Mouse (Mus musculus): ENCODE measurements around the gene Cttnbp2. TPM values are rescaled to one million over a fixed set of nuclear protein-coding genes. Genes with fewer than 3 reads are reported as not detected.

The Cttnbp2 gene
- polyA plus RNA-seq, 1 experiment from 2014 or later, result 28.1 TPM

DNA sequence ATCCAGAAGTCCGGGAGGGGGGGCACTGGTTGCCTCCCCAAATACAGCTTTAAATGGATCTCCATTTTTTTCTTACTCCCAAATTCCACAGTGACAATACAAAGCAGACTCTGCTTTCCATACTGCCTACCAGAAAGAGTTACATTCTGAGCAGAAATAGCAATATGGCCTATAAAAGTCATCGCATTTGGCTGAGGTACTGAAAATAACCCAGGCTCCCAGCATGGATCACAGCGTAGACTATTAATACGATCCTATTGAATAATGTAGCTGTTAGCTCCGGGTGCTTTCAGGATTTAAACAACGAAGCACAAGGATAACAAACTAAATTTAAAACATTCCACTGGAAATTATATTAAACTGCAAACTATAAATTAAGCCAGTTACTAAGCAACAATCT, 2.8 kb downstream of the Cttnbp2 start:
- Histone ChIP-seq H3K27me3 (ENCODE audit: control insufficient read depth, insufficient read depth, low read length) (no peaks in the 10 kb centered on the region), H3K4me3 (ENCODE audit: low read depth, low read length) (no peak overlapping the region), H3K27ac (ENCODE audit: low read depth, low read length) (no peak overlapping the region), H3K36me3 (ENCODE audit: control insufficient read depth, insufficient read depth, low read length) (no peaks in the 10 kb centered on the region), H3K9ac (ENCODE audit: low read length) (no peak overlapping the region), H3K9me3 (ENCODE audit: control insufficient read depth, low read length) (no peaks in the 10 kb centered on the region), H3K4me2 (ENCODE audit: low read depth) (no peak overlapping the region), H3K4me1 (ENCODE audit: control insufficient read depth, insufficient read depth, low read length) (peaks cover 3% of the 10 kb centered on the region)
- ATAC-seq (ENCODE audit: insufficient read depth, low FRiP score, low TSS enrichment), result no peak
- 85% methylated on average over 6 of the region's 6 CpGs for WGBS
- DNase-seq (ENCODE audit: low spot score), result no peak

- H3K4me3 ChIP-seq (ENCODE audit: low read depth, low read length), result no peak overlapping the region
- peaks cover 3% of the 10 kb centered on the region for H3K4me1 ChIP-seq (ENCODE audit: control insufficient read depth, insufficient read depth, low read length)
- H3K36me3 ChIP-seq (ENCODE audit: control insufficient read depth, insufficient read depth, low read length), result no peaks in the 10 kb centered on the region
- H3K27ac ChIP-seq (ENCODE audit: low read depth, low read length), result no peak overlapping the region
- no peak overlapping the region for H3K9ac ChIP-seq (ENCODE audit: low read length)
- H3K27me3 ChIP-seq (ENCODE audit: control insufficient read depth, insufficient read depth, low read length), result no peaks in the 10 kb centered on the region
- no peaks in the 10 kb centered on the region for H3K9me3 ChIP-seq (ENCODE audit: control insufficient read depth, low read length)
- no peak overlapping the region for H3K4me2 ChIP-seq (ENCODE audit: low read depth)
- WGBS, result 83% methylated on average over 2 of the region's 2 CpGs
- no peak for ATAC-seq (ENCODE audit: insufficient read depth, low FRiP score, low TSS enrichment)
- no peak for DNase-seq (ENCODE audit: low spot score)
Measured at GRCm38 (mm10) chr6:18508036-18508435, 6.6 kb downstream of the Cttnbp2 start.

DNA sequence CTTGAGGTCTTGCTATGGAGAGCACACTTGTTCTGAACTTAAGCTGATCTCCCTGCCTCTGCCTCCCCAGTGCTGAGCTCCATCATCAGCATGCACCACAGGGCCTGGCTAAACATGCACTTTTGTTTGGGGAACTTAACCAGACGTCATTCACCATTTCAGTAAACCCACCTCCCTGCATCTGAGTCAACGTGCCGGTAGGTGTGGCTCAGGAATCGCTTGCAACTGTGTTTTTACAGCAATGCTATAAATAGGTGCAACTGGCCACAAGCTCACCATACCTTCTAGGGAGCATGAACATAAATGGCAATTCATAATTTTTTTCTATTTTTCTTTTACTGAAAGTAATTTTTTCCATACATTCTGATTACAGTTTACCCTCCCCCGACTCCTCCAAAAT, 14.8 kb downstream of the Cttnbp2 start:
- WGBS, result 66% methylated on average over 5 of the region's 5 CpGs
- Histone ChIP-seq H3K4me2 (ENCODE audit: low read depth) (no peak overlapping the region), H3K36me3 (ENCODE audit: control insufficient read depth, insufficient read depth, low read length) (no peaks in the 10 kb centered on the region), H3K27ac (ENCODE audit: low read depth, low read length) (no peak overlapping the region), H3K4me3 (ENCODE audit: low read depth, low read length) (no peak overlapping the region), H3K27me3 (ENCODE audit: control insufficient read depth, insufficient read depth, low read length) (no peaks in the 10 kb centered on the region), H3K4me1 (ENCODE audit: control insufficient read depth, insufficient read depth, low read length) (no peaks in the 10 kb centered on the region), H3K9ac (ENCODE audit: low read length) (no peak overlapping the region), H3K9me3 (ENCODE audit: control insufficient read depth, low read length) (no peaks in the 10 kb centered on the region)
- DNase-seq (ENCODE audit: low spot score), result no peak
- no peak for ATAC-seq (ENCODE audit: insufficient read depth, low FRiP score, low TSS enrichment)

DNA sequence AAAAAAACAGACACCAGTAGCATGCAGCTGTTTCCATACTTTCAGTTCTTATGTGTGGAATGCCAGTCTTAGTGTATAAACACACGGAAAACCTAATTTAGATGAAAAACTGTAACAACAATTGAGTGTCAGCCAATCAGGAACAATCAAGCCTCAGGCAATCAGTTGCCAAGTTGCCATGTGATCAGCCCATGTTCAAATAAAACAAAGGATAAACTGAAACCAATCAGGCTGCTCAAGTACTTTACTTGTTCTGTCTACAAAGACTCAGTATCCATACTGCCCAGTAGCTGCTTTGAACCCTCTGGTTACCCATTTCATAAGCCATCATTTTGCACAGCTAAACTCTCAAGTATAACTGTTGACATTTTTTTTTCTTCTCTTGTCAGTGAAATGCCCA, 21.7 kb downstream of the Cttnbp2 start:
- Histone ChIP-seq H3K4me2 (ENCODE audit: low read depth) (no peak overlapping the region), H3K4me3 (ENCODE audit: low read depth, low read length) (no peak overlapping the region), H3K27me3 (ENCODE audit: control insufficient read depth, insufficient read depth, low read length) (no peaks in the 10 kb centered on the region), H3K4me1 (ENCODE audit: control insufficient read depth, insufficient read depth, low read length) (peaks cover 2% of the 10 kb centered on the region; the same call in 1 of the 2 replicates), H3K9ac (ENCODE audit: low read length) (no peak overlapping the region), H3K27ac (ENCODE audit: low read depth, low read length) (no peak overlapping the region), H3K36me3 (ENCODE audit: control insufficient read depth, insufficient read depth, low read length) (no peaks in the 10 kb centered on the region), H3K9me3 (ENCODE audit: control insufficient read depth, low read length) (no peaks in the 10 kb centered on the region)
- DNase-seq (ENCODE audit: low spot score), result no peak
- ATAC-seq (ENCODE audit: insufficient read depth, low FRiP score, low TSS enrichment), result no peak
- 87% methylated on average over 1 of the region's 1 CpGs for WGBS

DNA sequence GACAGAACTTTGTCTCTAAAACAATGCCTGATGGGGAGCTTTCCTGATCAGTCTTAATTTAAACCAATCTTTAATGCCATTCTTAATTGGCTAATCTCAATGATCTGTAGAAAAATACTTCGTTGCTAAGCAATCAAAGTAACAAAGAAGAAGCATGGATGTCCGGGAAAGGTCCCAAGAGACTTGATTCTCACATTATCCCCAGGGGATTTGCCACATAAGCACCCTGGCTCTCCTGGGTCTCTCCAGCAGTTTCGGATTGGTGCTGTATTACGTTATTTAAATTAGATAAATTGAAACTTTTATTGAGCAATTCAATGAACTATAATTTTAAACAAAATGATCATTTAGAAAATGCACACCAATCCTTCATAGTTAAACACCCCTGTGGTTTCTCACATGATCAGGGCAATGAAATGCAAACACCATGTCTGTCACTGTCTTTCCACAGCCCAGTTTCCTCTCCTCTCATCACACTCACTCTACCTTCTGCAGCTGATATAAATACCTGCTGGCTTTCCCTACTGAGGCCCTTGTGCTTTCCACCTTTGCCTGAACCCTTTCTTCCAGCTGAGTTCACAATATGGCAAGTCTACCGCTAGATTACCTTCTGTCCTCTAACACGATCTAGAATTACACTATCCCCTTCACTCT, 22.3 kb downstream of the Cttnbp2 start:
- Histone ChIP-seq H3K9me3 (ENCODE audit: control insufficient read depth, low read length) (no peaks in the 10 kb centered on the region), H3K4me3 (ENCODE audit: low read depth, low read length) (no peak overlapping the region), H3K4me1 (ENCODE audit: control insufficient read depth, insufficient read depth, low read length) (peaks cover 2% of the 10 kb centered on the region; the same call in 1 of the 2 replicates), H3K9ac (ENCODE audit: low read length) (no peak overlapping the region), H3K27me3 (ENCODE audit: control insufficient read depth, insufficient read depth, low read length) (no peaks in the 10 kb centered on the region), H3K36me3 (ENCODE audit: control insufficient read depth, insufficient read depth, low read length) (no peaks in the 10 kb centered on the region), H3K27ac (ENCODE audit: low read depth, low read length) (no peak overlapping the region), H3K4me2 (ENCODE audit: low read depth) (no peak overlapping the region)
- ATAC-seq (ENCODE audit: insufficient read depth, low FRiP score, low TSS enrichment), result no peak
- 74% methylated on average over 6 of the region's 6 CpGs for WGBS
- DNase-seq (ENCODE audit: low spot score), result no peak

GRCm38 (mm10) chr6:18485087-18485486, 29.6 kb downstream of the Cttnbp2 start:
- H3K36me3 ChIP-seq (ENCODE audit: control insufficient read depth, insufficient read depth, low read length), result no peaks in the 10 kb centered on the region
- no peak overlapping the region for H3K9ac ChIP-seq (ENCODE audit: low read length)
- DNase-seq (ENCODE audit: low spot score) (no peak), ATAC-seq (ENCODE audit: insufficient read depth, low FRiP score, low TSS enrichment) (no peak)
- no peaks in the 10 kb centered on the region for H3K27me3 ChIP-seq (ENCODE audit: control insufficient read depth, insufficient read depth, low read length)
- H3K27ac ChIP-seq (ENCODE audit: low read depth, low read length), result no peak overlapping the region
- H3K4me2 ChIP-seq (ENCODE audit: low read depth), result no peak overlapping the region
- no peaks in the 10 kb centered on the region for H3K9me3 ChIP-seq (ENCODE audit: control insufficient read depth, low read length)
- H3K4me1 ChIP-seq (ENCODE audit: control insufficient read depth, insufficient read depth, low read length), result no peaks in the 10 kb centered on the region
- H3K4me3 ChIP-seq (ENCODE audit: low read depth, low read length), result no peak overlapping the region

DNA sequence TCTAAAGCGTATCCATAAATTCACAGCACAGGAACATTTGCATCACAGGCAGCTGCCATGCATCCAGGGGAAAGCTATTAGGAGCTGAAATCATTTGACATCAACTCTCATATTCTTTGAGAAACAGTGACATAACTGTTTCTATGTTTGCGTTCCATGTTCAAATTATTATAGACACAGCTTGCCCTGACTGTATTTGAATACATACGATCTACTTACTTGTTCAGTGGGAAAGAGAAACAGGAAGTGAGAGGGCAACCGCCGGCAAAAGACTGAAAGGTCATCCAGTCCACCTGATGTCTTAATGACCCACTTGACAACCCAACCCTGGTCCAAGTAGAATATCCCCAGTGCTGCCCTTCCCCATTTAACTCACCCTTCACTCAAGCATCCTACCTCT, 30.6 kb downstream of the Cttnbp2 start:
- no peak for ATAC-seq (ENCODE audit: insufficient read depth, low FRiP score, low TSS enrichment)

DNA sequence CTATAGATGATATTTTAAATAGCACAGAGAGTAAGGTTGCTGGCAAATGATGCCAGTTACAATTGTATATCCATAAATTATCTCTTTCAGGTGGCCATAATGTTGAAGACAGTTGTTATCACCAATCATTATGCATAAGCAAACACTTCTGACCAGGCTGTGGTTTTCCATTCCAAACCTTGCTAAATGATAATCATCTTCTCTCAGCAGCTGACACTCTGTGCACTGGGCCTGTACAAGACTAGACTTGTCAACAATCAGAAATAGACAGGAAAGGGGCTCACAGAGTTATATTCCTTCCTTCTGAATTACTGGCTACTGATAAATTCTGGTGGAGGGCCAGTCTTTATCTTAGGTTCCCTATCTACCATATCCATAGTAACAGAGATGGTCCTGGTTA, 32.1 kb downstream of the Cttnbp2 start:
- Histone ChIP-seq H3K27me3 (ENCODE audit: control insufficient read depth, insufficient read depth, low read length) (no peaks in the 10 kb centered on the region), H3K4me2 (ENCODE audit: low read depth) (no peak overlapping the region), H3K4me3 (ENCODE audit: low read depth, low read length) (no peak overlapping the region), H3K36me3 (ENCODE audit: control insufficient read depth, insufficient read depth, low read length) (no peaks in the 10 kb centered on the region), H3K9me3 (ENCODE audit: control insufficient read depth, low read length) (no peaks in the 10 kb centered on the region), H3K9ac (ENCODE audit: low read length) (no peak overlapping the region), H3K27ac (ENCODE audit: low read depth, low read length) (no peak overlapping the region), H3K4me1 (ENCODE audit: control insufficient read depth, insufficient read depth, low read length) (no peaks in the 10 kb centered on the region)
- DNase-seq (ENCODE audit: low spot score) (no peak), ATAC-seq (ENCODE audit: insufficient read depth, low FRiP score, low TSS enrichment) (no peak)

More for the DNA sequence above, 30.6 kb downstream of the Cttnbp2 start:
- DNase-seq (ENCODE audit: low spot score), result no peak
- Histone ChIP-seq H3K9me3 (ENCODE audit: control insufficient read depth, low read length) (no peaks in the 10 kb centered on the region), H3K27ac (ENCODE audit: low read depth, low read length) (no peak overlapping the region), H3K9ac (ENCODE audit: low read length) (no peak overlapping the region), H3K4me1 (ENCODE audit: control insufficient read depth, insufficient read depth, low read length) (no peaks in the 10 kb centered on the region), H3K4me3 (ENCODE audit: low read depth, low read length) (no peak overlapping the region), H3K27me3 (ENCODE audit: control insufficient read depth, insufficient read depth, low read length) (no peaks in the 10 kb centered on the region), H3K36me3 (ENCODE audit: control insufficient read depth, insufficient read depth, low read length) (no peaks in the 10 kb centered on the region), H3K4me2 (ENCODE audit: low read depth) (no peak overlapping the region)
- WGBS, result 85% methylated on average over 5 of the region's 5 CpGs

DNA sequence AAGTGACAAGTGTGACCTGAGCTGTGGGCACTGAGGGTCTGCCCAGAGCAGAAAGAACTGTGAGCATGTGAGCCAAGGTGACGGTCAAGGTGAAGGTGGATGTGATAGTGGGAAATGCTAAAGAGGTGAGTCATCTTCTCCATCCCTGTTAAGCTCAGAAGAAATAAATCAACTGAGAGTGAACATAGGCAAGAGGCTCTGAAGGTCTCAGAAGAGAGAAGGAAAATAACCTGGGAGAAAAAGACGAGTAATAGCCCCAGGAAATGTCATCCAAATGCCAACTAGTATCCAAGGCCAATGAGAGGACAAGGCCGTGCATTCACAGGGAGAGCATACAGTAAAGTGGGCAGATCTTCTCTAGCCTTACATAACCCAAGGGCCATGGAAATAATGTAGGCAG, 32.9 kb downstream of the Cttnbp2 start:
- ATAC-seq (ENCODE audit: insufficient read depth, low FRiP score, low TSS enrichment), result no peak
- H3K27me3 ChIP-seq (ENCODE audit: control insufficient read depth, insufficient read depth, low read length), result no peaks in the 10 kb centered on the region
- no peak overlapping the region for H3K4me2 ChIP-seq (ENCODE audit: low read depth)
- no peak overlapping the region for H3K9ac ChIP-seq (ENCODE audit: low read length)
- 81% methylated on average over 3 of the region's 3 CpGs for WGBS
- no peak overlapping the region for H3K4me3 ChIP-seq (ENCODE audit: low read depth, low read length)
- H3K27ac ChIP-seq (ENCODE audit: low read depth, low read length), result no peak overlapping the region
- no peaks in the 10 kb centered on the region for H3K9me3 ChIP-seq (ENCODE audit: control insufficient read depth, low read length)
- DNase-seq (ENCODE audit: low spot score), result no peak
- no peaks in the 10 kb centered on the region for H3K36me3 ChIP-seq (ENCODE audit: control insufficient read depth, insufficient read depth, low read length)
- H3K4me1 ChIP-seq (ENCODE audit: control insufficient read depth, insufficient read depth, low read length), result no peaks in the 10 kb centered on the region

Measured in neural tube, embryonic 11.5 days (tissue).